Mouse (Mus musculus) right cerebral cortex, postnatal 14 days (tissue): Measurements from ENCODE around the gene Sec16a.
A peak's percentile ranks its signal among the peaks of the same experiment; 100 is the strongest.

ENCODE experiments used
- DNase-seq: peaks from one replicate; pipeline ENCODE4 v3.0.0; 2022

Gene Sec16a

GRCm38 (mm10) chr2:26472312-26473090 is 27.5 kb upstream of the Sec16a start:
- DNase-seq, result no peak

- no peak for DNase-seq
These were observed 26.8 kb upstream of the Sec16a start for GRCm38 (mm10) chr2:26471652-26472285.

- DNase-seq, result no peak
These were observed 26.0 kb upstream of the Sec16a start for GRCm38 (mm10) chr2:26470967-26471366.

GRCm38 (mm10) chr2:26468376-26468775 is 23.4 kb upstream of the Sec16a start:
- no peak for DNase-seq

- no peak for DNase-seq
These were observed 18.4 kb upstream of the Sec16a start for GRCm38 (mm10) chr2:26463412-26463811.

- DNase-seq, result no peak
These were observed 18.0 kb upstream of the Sec16a start for GRCm38 (mm10) chr2:26462980-26463379.

GRCm38 (mm10) chr2:26461667-26462066 is 16.7 kb upstream of the Sec16a start:
- no peak for DNase-seq

- no peak for DNase-seq
These were observed 15.8 kb upstream of the Sec16a start for GRCm38 (mm10) chr2:26460837-26461236.

GRCm38 (mm10) chr2:26460097-26460646 is 15.2 kb upstream of the Sec16a start:
- DNase-seq, result no peak

- DNase-seq, result no peak
These were observed 14.5 kb upstream of the Sec16a start for GRCm38 (mm10) chr2:26459478-26459877.

- no peak for DNase-seq
These were observed 13.5 kb upstream of the Sec16a start for GRCm38 (mm10) chr2:26458402-26459124.

- DNase-seq, result peak; percentile 87
These were observed 4.4 kb upstream of the Sec16a start for GRCm38 (mm10) chr2:26449121-26450060.

- no peak for DNase-seq
These were observed 2.4 kb upstream of the Sec16a start for GRCm38 (mm10) chr2:26447451-26447850.

GRCm38 (mm10) chr2:26446671-26447070 is 1.7 kb upstream of the Sec16a start:
- DNase-seq, result no peak

GRCm38 (mm10) chr2:26445666-26446445 is 840 bp upstream of the Sec16a start:
- DNase-seq, result peak; percentile 92

- DNase-seq, result no peak
These were observed 648 bp downstream of the Sec16a start for GRCm38 (mm10) chr2:26444368-26444767.

GRCm38 (mm10) chr2:26443876-26444275 is 1.1 kb downstream of the Sec16a start:
- DNase-seq, result no peak

GRCm38 (mm10) chr2:26442843-26443242 is 2.2 kb downstream of the Sec16a start:
- no peak for DNase-seq

GRCm38 (mm10) chr2:26441688-26442087 is 3.3 kb downstream of the Sec16a start:
- DNase-seq, result no peak

- DNase-seq, result no peak
These were observed 3.8 kb downstream of the Sec16a start for GRCm38 (mm10) chr2:26441261-26441660.

- DNase-seq, result no peak
These were observed 5.3 kb downstream of the Sec16a start for GRCm38 (mm10) chr2:26439671-26440070.
